Mouse (Mus musculus) liver, embryonic 11.5 days (tissue): Measurements from ENCODE around the gene Ppp1r18. TPM values are rescaled to one million over a fixed set of nuclear protein-coding genes. Genes with fewer than 3 reads are reported as not detected.

ENCODE experiments used
- ATAC-seq: fragments of 200-750 bp; cut with Nextera tagmentation; replicated peaks from 2 replicates; pipeline ENCODE4 v1.8.0; 2017; ENCODE audit warnings: moderate number of reproducible peaks, mild to moderate bottlenecking, moderate TSS enrichment, moderate library complexity; ENCODE audit not compliant: low FRiP score
- DNase-seq: peaks from one replicate; pipeline ENCODE4 v3.0.0-alpha.2; 2017; ENCODE audit warnings: low spot score
- H3K27ac ChIP-seq: fragments of 300-500 bp; sonication (generic); 2 replicates; pipeline ENCODE4 v1.5.1; 2014; ENCODE audit warnings: mild to moderate bottlenecking, low read depth, low read length, control low read depth
- H3K27me3 ChIP-seq: fragments of 300-500 bp; sonication (generic); replicated peaks from 2 replicates; pipeline ENCODE4 v1.6.1; 2014; ENCODE audit warnings: low read length, mixed read lengths; ENCODE audit not compliant: control insufficient read depth, insufficient read depth
- H3K36me3 ChIP-seq: fragments of 300-500 bp; sonication (generic); 2 replicates; pipeline ENCODE4 v1.6.1; 2014; ENCODE audit warnings: mild to moderate bottlenecking, low read length, moderate library complexity, mixed read lengths; ENCODE audit not compliant: control insufficient read depth, insufficient read depth
- H3K4me1 ChIP-seq: fragments of 300-500 bp; sonication (generic); replicated peaks from 2 replicates; pipeline ENCODE4 v1.6.1; 2014; ENCODE audit warnings: low read length, mixed read lengths; ENCODE audit not compliant: control insufficient read depth, insufficient read depth
- H3K4me2 ChIP-seq: fragments of 300-500 bp; sonication (generic); 2 replicates; pipeline ENCODE4 v1.6.1; 2014; ENCODE audit warnings: mild to moderate bottlenecking, control low read depth, moderate library complexity
- H3K4me3 ChIP-seq: fragments of 300-500 bp; sonication (generic); 2 replicates; pipeline ENCODE4 v1.5.1; 2014; ENCODE audit warnings: low read depth, low read length, control low read depth
- H3K9ac ChIP-seq: fragments of 300-500 bp; sonication (generic); 2 replicates; pipeline ENCODE4 v1.6.1; 2014; ENCODE audit warnings: low read depth, low read length, control low read depth
- H3K9me3 ChIP-seq: fragments of 300-500 bp; sonication (generic); 2 replicates; pipeline ENCODE4 v1.6.1; 2016; ENCODE audit warnings: low read length, inconsistent platforms, mixed read lengths; ENCODE audit not compliant: control insufficient read depth
- WGBS: fragments of 180-500 bp; shearing (Covaris S2); extraction: QIAGEN DNeasy Blood & Tissue Kit; methylation state at CpG from one replicate; pipeline ENCODE4 v1.1.7; 2014; 5-methylcytosine and 5-hydroxymethylcytosine counted together
- polyA plus RNA-seq: library from polyadenylated mRNA; unstranded; fragments of >200 nt; fragmentation: Nextera tagmentation; extraction: Ambion mirVana; gene quantifications from 2 replicates; pipeline ENCODE4 v1.2.1, GENCODE M21; 2014

Gene Ppp1r18
- polyA plus RNA-seq, 1 experiment from 2014 or later, result 22.0 TPM

DNA sequence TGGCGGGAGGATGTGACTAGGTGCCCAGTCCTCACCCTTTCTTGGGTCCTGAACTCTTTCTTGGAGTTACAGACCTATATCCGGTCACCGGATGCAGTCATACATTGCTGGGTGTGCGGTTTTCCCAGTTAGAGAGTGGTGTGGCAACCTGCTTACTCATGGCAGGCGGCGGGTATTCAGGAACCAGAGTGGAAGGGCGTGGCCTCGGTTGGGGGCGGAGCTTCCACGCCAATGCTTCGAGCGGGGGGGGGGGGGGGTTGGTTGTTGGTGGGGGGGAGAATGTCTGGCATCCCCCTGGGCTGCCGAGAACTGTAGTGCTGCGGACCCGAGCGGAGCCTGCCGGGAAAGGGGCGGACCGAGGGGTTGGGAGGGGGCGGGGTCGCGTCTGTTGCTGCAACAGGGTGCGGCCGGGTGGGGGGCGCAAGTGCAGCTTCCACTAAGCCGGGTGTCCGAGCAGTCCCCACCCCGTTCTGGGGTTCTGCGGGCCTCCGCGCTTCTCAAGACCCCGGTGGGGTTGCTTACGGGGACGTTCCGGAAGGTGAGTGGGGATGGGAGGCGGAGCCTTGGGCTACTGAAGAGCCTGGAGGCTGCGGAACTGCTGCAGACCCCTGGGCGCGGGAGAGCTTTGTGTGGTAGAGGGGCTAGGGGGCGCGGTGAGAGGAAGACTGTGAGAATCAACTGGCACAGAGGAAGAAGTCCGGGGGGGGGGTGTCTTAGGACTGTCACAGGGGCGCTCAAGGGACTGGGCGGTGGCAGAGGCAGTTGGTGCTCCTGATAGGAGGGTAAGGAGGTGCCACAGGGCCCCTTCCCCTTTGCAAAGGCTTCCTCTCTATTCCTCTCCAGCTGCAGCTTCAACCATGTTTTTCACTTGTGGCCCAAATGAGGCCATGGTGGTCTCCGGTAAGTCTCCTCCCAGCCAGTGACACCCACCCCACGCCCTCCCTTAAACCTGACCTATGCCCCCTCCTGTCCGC lies 42.1 kb upstream of the Ppp1r18 start, which contains the start of gene Flot1:
Gene Flot1, plus strand, starts transcription at position 267 of the 974 bp plus-strand sequence.
- Histone ChIP-seq H3K9me3 (no peaks in the 10 kb centered on the region), H3K36me3 (peaks cover 20% of the 10 kb centered on the region), H3K4me1 (peaks cover 30% of the 10 kb centered on the region), H3K27me3 (0 out of 2 replicates have a peak, but pooled peaks cover 4% of the 10 kb centered on the region), H3K9ac (peak within 1 kb of the TSS; percentile 83), H3K27ac (peak within 1 kb of the TSS; percentile 97), H3K4me3 (peak within 1 kb of the TSS; percentile 79), H3K4me2 (peak within 1 kb of the TSS; percentile 100)
- WGBS, result under 1% methylated on average over 47 of the region's 47 CpGs
- ATAC-seq (peak; percentile 82), DNase-seq (peak; percentile 95)

DNA sequence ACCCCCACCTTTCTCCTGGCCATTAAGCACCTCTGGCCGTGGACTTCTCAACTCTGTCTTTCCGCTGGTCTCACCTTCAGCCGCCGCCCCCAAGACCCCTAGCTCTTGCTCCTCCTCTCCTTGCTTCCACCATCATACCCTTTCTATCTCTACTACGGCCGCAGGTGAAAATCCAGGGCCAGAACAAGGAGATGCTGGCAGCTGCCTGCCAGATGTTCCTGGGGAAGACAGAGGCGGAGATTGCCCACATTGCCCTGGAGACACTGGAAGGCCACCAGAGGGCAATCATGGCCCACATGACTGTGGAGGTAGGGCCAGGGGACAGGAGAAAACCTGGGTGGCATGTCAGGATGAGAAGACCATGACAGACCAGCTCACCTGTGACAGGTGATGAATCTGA lies 41.0 kb upstream of the Ppp1r18 start:
- Histone ChIP-seq H3K9ac (peak overlapping the region; percentile 83), H3K4me3 (peak overlapping the region; percentile 79), H3K4me1 (peaks cover 30% of the 10 kb centered on the region), H3K4me2 (peak overlapping the region; percentile 100), H3K27ac (peak overlapping the region; percentile 97), H3K36me3 (peaks cover 20% of the 10 kb centered on the region), H3K9me3 (no peaks in the 10 kb centered on the region), H3K27me3 (0 out of 2 replicates have a peak, but pooled peaks cover 4% of the 10 kb centered on the region)
- WGBS, result 61% methylated on average over 7 of the region's 7 CpGs
- no peak for DNase-seq
- ATAC-seq, result no peak

DNA sequence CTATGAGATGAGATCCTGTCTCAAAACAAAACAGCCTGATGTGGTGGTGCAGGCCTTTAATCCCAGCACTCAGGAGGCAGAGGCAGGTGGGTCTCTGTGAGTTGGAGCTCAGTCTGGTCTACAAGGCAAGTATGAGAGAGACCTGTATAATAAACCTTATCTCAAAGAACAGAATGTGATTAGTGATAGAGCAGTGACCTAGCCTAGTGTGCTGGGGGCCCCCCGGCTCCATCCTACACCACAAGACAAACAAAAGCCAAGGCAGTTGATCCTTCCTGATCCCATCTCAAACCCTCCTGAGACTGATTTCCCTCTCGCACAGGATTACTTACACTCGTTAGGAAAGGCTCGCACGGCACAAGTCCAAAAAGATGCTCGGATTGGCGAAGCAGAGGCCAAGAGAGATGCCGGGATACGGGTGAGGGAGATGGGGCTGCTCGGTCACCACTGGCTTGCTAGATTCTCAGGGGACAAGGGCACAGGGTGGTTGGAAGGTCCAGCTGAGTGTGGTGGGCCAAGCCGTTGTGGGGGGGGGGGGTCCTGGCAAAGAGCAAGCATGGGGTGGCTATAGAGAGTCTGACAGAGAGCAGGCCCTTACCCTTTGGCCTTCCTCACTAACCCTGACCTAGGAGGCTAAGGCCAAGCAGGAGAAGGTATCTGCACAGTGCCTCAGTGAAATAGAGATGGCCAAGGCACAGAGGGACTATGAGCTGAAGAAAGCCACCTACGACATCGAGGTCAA lies 40.1 kb upstream of the Ppp1r18 start:
- DNase-seq (no peak), ATAC-seq (no peak)
- Histone ChIP-seq H3K4me1 (peaks cover 32% of the 10 kb centered on the region), H3K27ac (no peak overlapping the region), H3K9me3 (no peaks in the 10 kb centered on the region), H3K4me2 (peak overlapping the region; percentile 100), H3K9ac (no peak overlapping the region), H3K4me3 (peak overlapping the region; percentile 79), H3K36me3 (peaks cover 20% of the 10 kb centered on the region), H3K27me3 (0 out of 2 replicates have a peak, but pooled peaks cover 4% of the 10 kb centered on the region)
- 84% methylated on average over 13 of the region's 13 CpGs for WGBS

DNA sequence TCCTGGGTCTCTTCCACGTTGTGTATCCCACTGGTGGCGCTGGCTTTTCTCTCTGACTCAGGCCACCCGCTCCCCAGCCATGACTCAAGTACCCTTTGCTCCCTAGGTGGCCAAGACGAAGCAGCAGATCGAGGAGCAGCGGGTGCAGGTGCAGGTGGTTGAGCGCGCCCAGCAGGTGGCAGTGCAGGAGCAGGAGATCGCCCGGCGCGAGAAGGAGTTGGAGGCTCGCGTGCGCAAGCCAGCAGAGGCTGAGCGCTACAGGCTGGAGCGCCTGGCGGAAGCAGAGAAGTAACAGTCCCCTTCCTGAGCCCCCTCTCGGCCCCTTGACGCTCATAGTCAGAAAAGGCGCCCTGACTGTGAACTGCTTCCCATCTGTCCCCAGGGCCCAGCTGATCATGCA lies 35.7 kb upstream of the Ppp1r18 start:
- H3K36me3 ChIP-seq, result peaks cover 38% of the 10 kb centered on the region
- peak; percentile 82 for DNase-seq
- ATAC-seq, result peak; percentile 70
- peak overlapping the region; percentile 50; the same call in 1 of the 2 replicates for H3K9ac ChIP-seq
- no peaks in the 10 kb centered on the region for H3K9me3 ChIP-seq
- H3K4me1 ChIP-seq, result peaks cover 25% of the 10 kb centered on the region
- H3K27ac ChIP-seq, result peak overlapping the region; percentile 61
- 2% methylated on average over 21 of the region's 21 CpGs for WGBS
- H3K4me3 ChIP-seq, result peak overlapping the region; percentile 21; the same call in 1 of the 2 replicates
- H3K27me3 ChIP-seq, result no peaks in the 10 kb centered on the region
- H3K4me2 ChIP-seq, result peak overlapping the region; percentile 47

DNA sequence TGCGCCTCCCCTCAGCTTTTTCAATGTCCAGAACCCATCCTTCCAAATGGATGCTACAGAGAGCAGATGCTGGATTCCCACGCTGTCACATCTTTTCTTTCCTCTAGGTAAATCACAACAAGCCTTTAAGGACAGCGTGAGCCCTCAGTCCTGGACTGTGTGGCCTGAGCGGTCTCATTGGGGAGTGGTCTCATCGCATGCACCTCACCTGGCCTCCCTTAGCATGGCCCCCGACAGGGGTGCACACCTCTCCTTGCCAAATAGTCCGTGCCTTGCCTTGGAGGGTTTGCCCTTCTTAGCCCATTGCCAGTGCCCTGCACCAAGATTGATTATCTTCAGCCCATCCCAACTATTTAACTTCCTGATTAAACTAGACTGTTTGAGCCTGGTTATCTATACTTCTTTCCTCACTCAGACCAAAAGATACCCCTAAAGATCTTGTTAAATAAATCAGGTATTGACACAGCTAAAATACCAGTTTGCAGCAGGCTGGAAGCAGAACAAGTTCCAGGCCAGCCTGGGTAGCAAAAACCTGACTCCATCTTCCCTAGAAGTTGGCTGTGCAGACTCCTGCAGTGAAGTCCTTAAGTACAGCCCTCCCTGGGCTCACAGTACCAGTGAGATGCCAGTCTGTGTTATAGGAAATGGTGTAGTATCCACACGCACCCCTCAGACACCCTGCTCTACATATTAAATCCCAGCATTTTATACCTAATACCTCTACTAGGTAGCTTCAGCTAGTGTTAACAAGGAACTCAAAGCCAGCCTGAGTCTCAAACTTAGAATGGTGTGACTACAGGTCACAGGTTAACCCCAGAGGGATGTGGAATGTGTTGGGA lies 32.8 kb upstream of the Ppp1r18 start:
- no peak for ATAC-seq
- Histone ChIP-seq H3K27me3 (no peaks in the 10 kb centered on the region), H3K4me3 (no peak overlapping the region), H3K4me1 (peaks cover 29% of the 10 kb centered on the region), H3K9me3 (no peaks in the 10 kb centered on the region), H3K9ac (no peak overlapping the region), H3K36me3 (peaks cover 44% of the 10 kb centered on the region), H3K27ac (no peak overlapping the region), H3K4me2 (no peak overlapping the region)
- 74% methylated on average over 8 of the region's 8 CpGs for WGBS
- DNase-seq, result no peak

DNA sequence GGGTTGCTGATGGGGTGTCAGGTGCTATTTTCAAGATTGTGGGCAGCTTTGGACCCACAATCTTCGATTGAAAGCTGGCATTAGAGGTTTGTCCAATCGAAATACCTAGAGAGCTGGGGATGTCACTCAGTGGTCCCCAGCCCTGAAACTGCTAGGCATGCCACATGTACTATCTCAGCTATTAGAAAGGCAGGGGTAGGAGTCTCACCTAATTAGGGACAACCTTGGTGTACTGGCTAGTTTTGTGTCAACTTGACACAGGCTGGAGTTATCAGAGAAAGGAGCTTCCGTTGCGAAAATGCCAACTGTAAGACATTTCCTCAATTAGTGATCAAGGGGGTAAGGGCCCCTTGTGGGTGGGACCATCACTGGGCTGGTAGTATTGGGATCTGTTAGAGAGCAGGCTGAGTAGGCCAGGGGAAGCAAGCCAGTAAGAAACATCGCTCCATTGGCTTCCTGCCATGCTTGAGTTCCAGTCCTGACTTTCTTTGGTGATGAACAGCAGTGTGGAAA lies 32.1 kb upstream of the Ppp1r18 start:
- ATAC-seq (no peak), DNase-seq (no peak)
- peaks cover 38% of the 10 kb centered on the region for H3K36me3 ChIP-seq
- H3K27ac ChIP-seq, result no peak overlapping the region
- H3K9ac ChIP-seq, result no peak overlapping the region
- no peaks in the 10 kb centered on the region for H3K9me3 ChIP-seq
- no peak overlapping the region for H3K4me3 ChIP-seq
- H3K4me2 ChIP-seq, result no peak overlapping the region
- WGBS, result 20% methylated on average over 5 of the region's 5 CpGs
- H3K4me1 ChIP-seq, result peaks cover 29% of the 10 kb centered on the region
- H3K27me3 ChIP-seq, result no peaks in the 10 kb centered on the region

DNA sequence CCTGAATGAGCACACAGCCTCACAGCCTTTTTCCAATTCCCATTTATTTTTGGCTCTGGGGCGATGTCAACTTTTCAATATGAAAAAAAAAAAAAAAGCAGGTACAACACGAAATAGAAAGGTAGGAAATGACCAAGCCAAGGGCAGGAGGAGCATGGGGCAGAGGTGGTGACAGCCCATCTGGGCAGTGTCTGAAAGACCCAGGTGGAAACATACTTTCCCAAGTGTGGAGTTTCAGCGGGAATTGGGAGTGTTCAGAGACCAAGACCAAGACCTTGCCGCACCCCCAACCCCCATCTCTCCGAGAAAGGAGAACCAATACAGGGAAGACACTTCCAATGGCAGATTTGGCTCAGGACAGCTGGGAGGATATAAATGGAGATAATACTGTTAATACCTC lies 31.5 kb upstream of the Ppp1r18 start:
- Histone ChIP-seq H3K9me3 (no peaks in the 10 kb centered on the region), H3K4me3 (no peak overlapping the region), H3K9ac (no peak overlapping the region), H3K27ac (peak overlapping the region; percentile 34; the same call in 1 of the 2 replicates), H3K4me1 (peaks cover 29% of the 10 kb centered on the region), H3K27me3 (no peaks in the 10 kb centered on the region), H3K36me3 (peaks cover 38% of the 10 kb centered on the region), H3K4me2 (peak overlapping the region; percentile 95; the same call in 1 of the 2 replicates)
- no peak for DNase-seq
- 50% methylated on average over 5 of the region's 5 CpGs for WGBS
- no peak for ATAC-seq
